Mouse (Mus musculus) mesoderm, embryonic 11.5 days (tissue): Measurements from ENCODE around the gene Gp1ba.
A peak's percentile ranks its signal among the peaks of the same experiment; 100 is the strongest.

Experiments used
- DNase-seq: peaks from one replicate; pipeline ENCODE4 v3.0.0-alpha.2; 2012; ENCODE audit warnings: low read depth, low spot score

Gp1ba gene

DNA sequence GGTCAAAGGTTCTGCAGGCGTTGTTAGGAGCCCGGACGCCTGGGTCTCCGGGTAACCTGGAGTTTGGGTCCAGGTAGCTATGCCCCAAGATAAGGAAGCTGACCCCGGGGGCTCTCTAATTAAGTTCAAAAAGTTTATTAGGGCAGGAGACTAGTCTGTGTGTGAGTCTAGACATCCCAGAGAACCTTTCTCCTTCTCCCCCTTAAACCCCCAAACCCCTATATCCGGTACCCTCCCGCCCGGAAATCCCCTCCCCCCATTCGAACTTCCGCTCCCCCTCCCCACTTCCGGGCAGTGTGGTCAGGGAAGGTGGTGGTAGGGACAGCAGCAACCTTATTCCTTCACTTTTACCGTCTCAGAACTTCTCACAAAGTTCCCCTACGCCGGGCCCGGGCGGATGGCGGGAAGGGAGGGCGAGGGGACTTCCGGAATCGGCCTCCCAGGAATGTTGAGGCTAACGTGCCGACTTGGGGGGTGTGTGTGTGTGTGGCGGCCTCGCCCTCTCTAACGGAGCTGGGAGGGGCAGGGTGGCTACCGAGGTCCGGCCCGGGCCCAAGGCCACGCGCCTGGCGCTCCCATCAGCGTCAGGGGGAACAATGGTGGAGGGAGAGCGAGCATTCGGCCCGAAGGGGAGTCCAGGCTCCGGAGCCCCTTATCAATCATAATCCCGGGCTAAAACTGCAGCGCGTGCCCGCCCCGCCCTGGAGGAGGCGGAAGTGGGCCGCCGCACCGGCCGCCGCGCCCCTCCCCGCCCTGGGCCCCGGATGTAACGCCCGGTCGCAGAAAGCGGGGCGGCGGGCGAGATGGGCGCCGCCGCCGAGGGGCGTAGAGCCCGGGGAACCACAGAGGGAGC lies 14.6 kb downstream of the Gp1ba start:
- peak; percentile 75 for DNase-seq

DNA sequence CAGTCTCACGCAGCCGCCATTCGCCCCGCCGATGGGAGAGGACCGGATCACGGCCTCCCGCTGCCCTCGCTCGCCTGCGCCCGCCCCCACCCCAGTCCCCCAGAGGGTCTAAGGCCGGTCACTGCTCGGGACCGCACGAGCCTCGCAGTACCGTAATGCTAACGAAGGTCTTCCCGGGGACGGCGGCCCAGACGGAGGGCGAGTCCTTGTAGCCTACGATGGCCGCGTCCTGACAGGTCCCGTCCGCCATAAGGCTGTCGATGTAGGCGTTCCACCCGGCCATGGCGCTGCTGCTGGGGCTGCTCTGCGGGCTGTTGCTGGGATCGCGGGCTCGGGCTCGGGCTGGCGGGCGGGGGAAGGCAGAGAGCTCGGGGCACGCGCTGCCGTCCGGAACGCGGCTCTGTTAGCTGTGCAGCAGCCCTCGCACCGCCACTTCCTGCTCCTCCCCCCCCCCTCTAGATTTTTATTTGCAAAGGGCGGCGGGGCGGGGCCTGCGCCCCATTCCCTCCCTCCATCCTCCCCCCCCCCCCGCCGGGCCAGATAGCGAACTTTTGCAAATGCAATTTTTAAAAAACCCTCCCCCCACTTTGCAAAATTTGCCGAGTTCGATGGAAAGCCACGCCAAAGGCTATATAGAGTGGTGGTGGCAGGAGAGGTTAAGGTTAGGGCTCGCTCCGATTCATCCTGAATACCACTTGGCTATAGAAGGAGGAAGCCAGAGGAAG lies 15.4 kb downstream of the Gp1ba start, which contains the start of gene Pfn1:
Gene Pfn1, minus strand, starts transcription at position 447 of the 725 bp plus-strand sequence.
- peak; percentile 82 for DNase-seq

DNA sequence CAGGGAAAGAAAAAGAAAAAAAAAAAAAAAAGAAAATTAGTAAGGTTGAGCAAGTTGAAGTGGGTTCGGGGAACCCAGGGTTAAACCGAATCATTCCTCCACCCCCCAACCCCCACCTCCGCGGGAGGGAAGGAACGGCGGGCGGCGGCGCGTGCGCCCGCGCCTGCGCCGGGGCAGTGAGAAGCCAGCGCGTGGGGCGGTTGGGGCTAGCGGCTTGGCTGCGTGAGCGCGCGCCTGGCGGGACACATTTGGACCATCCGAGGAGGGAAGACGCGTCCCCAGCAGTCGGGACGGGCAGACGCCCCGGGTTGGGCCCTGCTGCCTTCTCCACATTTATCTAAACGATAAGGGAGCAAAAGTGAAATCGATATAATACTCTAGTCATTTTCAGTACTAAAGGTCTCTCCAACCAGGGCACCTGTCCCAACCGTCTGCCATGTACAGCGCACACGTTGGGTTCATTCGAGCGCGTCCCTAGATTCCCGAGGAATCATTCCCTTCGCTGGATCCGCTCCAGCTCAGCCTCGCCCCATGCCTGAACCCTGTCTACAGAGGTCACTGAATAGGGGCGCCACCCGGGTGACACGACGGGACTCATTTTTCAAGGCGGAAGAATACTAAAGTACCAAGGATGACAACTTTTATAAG lies 16.1 kb downstream of the Gp1ba start:
- DNase-seq = peak; percentile 86

DNA sequence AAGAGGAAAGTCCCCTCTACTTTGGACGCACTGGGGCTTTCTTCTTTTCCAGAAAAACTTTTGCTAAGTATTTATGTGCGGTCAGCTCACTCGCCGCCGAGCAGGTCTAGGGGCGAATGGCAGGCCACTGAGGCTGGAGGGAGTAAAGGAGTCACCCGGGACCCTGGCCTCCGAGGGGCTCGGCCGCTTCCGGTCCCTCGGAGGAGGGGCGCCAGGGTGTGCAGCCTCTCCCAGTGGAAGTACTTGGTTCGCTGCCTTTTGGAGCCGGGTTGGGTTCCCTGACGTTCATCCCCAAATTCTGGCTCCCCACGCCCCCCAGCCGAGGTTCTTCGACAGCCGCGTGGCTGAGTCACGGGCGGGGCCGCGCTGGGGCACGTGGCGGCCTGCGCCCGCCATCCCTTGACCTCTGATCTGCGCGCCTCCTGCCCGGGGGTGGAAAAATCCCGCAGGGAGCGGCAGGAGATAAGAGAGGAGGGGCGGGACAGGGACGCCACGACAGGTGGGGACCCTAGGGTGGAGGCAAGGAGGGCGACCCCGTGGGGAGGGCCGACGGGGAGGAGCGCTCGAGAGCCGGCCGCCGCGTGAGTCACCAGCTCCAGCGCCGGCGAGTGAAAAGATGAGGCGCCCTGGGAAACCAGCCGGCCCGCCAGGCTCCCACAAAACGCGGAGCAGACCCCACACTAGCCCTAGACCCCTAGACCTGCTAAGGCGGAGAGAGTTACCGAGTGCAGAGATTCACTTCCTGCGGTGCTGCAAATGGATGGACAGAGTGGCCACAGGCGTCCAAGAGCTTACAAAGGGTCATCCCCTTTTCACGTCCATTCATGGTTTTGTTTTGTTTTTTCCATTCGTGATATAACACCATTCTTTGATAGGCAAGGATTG lies 16.9 kb downstream of the Gp1ba start:
- DNase-seq = peak; percentile 54

DNA sequence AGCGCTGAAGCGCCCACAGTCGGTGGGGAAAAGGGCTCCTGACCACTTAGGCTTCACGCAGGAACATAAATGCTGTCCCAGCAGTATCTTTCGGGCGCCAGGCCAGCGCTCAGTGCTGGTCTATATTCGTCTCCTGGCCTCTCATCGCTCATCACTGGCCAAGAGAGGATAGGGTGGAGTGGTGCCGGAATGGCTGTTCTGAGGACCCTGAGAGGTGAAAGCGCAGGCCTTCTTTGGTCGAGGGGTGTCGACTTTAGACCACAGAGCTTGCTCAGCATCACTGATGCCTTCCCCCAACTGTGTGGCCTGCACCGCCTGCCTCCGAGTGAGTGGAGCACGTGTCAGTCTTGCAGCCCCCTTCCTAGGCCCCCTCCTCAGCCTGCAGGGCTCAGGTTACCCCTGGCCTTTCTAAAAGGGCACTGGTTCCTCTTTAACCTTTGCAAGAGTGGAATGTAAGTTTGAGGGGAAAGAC lies 17.6 kb downstream of the Gp1ba start:
- DNase-seq = peak; percentile 64

DNA sequence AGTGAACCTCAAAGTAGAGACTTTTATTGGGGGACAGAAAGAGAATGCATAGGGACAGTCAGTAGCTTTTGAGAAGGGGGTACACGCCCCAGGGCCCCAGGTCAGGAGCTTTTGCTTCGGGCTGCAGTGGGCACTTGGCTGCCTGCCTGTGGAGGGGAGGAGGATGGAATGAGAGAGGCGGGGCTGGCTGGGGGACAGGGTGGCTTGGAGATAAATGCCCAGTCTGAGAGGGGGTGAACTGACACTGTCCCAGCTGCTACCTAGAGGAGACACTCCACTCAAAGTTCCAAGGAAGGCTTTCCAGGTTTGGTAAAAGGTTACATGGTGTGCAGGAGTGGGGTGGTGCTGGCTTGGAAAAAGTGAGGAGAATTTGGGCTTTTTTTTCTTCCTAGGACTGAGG lies 18.0 kb downstream of the Gp1ba start, which contains the start of gene Eno3:
Gene Eno3, plus strand, starts transcription at position 239 of the 400 bp plus-strand sequence.
- peak; percentile 21 for DNase-seq

DNA sequence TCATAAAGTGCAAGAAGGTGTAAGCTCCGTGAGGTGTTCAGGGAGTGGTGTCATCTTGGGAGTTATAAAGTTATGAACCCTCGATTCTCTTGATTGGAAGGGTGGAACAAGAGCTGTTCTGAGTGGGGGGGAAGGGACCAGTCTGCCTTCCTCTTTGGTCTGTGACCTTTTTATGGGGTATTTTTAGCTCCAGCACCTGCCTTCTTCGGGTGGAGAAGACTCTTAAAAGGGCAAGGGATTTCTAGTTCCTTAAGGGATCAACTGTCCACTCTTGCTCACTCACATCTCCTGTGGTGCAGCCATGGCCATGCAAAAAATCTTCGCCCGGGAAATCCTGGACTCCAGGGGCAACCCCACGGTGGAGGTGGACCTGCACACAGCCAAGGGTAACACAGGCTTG lies 18.7 kb downstream of the Gp1ba start:
- DNase-seq = no peak

DNA sequence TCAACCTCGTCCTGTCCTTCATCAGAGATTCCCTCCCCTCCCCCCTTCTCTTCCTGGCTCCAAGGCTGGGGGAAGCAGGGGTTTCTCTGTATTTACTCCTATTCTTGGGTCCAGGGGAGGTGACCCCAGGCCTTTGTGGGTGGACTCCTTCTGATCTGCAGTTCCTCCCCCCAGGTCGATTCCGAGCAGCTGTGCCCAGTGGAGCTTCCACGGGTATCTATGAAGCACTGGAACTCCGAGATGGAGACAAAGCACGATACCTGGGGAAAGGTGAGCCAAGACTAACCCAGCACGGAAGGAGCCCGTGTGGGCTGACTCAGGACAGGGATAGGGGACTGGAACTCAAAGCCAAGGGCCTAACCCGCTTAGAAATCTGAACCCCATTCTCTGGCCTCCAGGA lies 19.1 kb downstream of the Gp1ba start:
- DNase-seq = no peak

DNA sequence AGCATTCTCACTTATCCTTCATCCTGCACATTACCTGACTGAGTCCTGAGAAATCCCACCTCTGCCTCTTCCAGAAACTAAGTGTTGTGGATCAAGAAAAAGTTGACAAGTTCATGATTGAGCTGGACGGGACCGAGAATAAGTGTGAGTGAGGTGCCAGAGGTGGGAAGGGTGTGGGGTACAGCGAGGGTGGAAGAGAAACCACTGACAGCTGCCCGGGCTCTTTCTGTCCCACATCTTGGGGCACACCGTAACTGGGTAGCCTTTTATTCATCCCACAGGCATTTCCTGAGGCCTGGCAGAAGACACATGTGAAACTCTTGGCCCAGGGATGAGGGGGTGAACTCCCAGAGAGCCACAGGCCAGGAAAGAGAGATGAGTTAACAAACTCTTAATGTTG lies 19.6 kb downstream of the Gp1ba start:
- no peak for DNase-seq

DNA sequence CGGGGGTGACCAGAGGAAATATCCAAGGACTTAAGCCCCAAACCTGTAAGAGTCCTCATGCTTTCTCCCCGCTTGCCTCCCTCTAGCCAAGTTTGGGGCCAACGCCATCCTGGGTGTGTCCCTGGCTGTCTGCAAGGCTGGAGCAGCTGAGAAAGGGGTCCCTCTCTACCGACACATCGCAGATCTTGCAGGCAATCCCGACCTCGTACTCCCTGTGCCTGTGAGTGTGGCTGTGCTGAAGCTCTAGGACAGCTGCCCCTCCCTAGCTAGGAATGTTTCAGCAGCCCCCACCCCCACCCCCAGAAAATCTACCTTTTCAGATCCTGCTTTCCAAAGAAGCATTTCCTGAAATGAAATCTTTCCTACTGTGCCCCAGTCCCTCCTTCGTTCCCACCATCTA lies 20.0 kb downstream of the Gp1ba start:
- no peak for DNase-seq

DNA sequence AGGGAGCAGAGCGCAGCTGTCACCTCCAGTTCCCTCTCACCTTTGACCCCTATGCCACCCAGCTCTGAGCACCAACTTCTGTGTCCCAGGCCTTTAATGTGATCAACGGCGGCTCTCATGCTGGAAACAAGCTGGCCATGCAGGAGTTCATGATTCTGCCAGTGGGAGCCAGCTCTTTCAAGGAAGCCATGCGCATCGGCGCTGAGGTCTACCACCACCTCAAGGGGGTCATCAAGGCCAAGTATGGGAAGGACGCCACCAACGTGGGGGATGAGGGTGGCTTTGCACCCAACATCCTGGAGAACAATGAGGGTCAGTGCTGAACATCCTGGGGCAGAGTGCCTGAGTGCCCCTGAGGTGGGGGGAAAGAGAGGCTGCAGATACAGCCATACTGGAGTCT lies 21.6 kb downstream of the Gp1ba start:
- DNase-seq = no peak

DNA sequence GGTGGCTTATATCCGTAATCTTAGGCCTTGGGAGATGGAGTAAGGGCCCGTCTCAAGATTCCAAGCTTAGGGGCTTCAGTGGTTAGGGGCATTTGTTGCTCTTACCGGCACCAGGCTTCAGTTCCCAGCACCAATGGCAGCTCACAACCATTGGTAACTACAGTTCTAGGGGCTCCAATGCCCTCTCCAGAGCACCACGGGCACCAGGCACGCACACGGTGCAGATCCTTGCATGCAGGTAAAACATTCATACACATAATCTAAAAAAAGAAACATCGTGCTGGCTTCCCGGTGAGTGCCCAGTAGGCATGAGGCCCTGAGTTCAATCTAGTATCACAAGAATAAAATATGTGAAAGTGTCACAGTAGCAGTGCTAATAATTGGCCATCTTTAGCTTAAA lies 24.2 kb downstream of the Gp1ba start:
- no peak for DNase-seq

DNA sequence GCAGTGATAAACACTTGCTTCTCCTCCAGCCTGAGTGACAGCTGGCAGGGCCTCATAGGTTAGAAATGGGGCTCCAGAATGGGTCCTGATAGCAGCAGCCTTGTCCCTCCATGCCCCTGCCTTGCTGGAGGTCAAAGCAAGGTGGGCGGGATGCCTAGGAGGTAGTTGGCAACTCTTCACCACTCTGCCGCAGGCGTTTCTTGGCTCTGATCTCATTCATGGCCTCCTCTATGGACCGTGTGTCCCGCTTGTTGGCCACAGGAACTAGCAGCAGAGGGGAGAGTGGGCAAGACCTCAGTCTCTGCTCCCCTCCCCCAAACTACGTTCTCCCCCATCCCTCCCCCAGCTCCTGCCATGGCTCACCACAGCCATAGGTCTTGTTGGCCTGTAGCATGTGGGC lies 25.0 kb downstream of the Gp1ba start:
- no peak for DNase-seq

DNA sequence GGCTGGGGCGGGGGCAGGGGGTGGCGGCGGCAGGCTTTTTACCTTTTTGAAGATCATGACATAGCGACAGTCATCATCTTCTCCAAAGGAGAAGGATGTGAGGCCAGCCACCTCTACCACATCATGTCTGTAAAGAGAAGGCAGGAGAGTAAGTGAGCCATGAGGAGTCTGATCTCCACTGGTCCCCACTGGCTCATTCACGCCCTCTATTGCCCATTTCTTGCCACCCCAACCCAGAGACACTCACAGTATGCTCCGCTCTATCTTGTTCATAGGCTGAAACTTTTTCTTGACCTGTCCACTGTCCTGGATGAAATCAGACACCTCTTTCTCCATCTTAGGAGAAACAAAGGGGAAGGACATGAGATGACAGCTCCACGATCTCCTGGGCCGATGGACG lies 25.8 kb downstream of the Gp1ba start:
- no peak for DNase-seq

DNA sequence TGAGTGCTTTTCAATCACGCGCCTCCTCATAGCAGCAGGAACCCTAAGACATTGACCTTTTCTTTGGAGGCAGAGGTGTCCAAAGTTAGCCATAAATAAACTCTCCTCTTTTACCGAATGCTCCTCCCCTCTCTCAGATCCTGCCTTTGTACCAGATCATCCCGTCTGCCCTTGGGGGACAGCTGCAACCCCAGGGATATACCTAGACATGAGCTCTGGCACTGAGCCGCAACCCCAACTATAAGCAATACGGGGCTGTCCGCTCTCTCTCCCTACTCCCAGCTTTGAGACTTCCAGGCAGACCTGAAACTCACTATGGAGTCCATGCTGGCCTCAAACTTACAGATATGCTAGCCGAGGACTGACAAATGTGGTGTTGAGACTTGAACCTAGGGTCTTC lies 27.8 kb downstream of the Gp1ba start:
- no peak for DNase-seq

DNA sequence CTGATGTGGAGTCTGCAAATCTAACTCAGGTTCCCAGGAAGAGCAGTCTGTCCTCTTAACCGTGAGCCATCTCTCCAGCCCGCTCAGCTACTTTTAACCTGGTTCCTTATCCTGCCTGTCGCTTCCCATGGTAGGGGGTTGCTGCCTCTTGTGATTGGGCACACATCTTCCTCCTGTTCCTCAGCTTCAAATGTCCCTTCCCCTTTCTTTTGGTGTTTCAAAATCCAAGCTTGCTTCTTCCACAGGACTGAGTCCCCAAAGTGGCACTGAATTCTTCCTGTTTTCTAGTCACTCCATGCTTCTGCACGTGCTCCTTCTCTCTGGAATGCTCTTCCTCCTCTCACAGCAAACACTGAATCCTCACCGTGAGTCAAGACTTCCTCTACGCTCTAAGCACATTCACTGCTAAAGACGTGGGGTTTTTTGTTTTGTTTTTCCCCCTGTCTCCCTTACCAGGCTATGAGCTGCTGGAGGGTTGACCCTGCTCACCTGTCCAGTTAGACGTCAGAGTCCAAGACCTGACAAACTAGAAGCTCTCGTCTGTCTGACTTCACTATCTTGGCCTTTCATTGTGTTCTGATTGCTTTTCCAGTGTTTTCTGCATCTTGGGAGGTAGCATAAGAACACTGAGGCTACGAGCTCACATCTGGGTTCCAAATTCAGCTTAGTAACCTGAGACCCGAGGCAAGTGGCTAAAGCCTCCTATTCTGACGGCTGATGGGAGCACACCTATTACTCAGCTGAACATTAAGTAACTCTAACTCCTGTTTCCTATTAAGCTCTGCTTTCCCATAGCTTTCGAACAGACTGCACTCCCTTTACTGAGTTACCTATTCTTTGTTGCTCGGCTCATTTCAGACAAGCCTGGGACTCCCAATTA lies 28.6 kb downstream of the Gp1ba start:
- DNase-seq = no peak

DNA sequence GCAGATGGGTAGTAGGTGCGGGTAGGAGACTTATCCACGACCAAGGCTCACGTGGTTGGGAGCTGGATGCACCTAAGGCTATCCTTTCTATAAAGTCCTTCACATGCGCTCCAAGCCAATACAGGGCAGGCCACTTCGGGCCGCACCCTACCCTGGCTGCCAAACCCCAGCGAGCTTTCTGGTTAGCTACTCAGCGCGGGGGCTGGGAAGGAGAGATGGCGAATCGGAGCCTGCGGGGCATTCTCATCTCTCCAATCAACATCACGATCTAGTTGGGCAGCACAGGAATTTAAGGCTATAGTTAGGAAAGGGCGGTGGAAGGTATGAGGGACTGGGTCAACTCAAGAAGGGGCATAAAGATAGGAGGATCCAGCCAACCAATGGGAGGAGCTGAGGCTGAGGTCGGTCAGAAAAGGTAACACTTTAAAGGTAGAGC lies 29.4 kb downstream of the Gp1ba start:
- no peak for DNase-seq

DNA sequence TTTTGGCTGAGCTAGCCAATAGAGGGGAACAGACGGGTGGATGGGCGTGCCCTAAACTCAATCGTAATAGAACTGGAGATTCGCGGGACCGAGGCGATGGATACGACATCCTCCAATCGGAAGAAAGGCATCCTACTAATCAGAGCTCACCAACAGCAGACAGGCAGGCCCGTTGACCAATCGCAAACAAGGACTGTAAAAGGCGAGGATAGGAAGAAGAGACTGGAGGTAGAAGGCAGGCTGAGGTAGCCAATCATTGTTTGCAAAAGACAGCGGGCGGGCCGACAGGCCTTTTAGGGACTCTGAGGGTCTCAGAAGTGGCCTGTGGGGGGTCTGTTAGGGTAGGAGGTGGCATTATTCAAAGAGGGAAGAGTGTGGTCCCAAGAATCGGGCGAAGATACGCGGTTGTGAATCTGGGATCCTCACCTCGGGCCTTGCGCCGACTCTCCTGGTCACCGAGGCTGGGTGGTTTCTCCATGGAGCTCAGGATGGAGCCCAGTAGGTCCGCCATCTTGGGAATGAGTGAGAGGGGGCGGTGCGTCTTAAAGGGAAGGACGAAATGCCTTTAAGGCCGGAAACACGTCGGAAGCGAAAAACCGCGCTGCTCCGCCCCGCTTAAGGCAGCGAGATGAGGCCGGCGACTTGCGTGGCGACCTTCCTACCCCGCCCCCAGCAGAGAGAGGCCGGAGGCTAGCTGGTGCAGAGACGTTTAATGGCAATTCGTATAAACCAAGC lies 30.0 kb downstream of the Gp1ba start, which contains the start of gene Spag7:
Gene Spag7, minus strand, starts transcription at position 646 of the 735 bp plus-strand sequence.
- peak; percentile 99 for DNase-seq

DNA sequence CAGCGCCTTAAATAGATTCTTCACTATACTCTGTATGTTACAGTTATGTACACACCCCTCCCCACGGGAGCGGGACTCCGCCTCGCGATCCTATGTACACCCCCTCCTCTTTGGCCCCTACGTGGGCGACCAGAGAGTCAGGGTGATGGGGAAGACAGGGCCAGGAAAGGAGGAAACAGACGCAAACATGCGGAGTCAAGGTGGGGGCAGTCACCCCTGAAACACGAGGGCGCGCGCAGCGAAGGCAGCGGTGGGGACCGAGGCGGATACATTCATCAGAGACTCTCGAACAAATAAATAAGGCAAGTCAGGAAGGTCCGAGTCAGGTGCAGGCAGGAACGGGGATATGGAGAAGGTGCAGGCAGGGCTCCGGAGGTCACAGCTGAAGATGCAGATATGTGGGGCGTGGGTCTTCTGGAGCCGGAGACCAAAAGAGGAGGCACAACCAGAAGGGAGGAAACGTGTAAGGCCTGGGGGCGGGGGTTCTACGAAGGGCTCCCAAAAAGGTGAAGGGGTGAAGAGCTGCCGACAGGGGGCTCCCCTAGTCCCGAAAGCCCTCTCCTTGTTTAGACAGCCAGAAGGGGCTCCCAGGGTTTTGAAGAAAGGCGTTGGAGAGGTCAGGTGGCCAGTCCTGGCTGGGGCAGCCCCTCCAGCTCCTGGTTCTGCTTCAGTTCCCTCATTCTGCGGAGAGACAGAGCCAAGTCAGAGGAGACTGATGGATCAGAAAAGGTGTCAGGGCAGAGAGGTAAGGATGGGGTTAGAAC lies 30.8 kb downstream of the Gp1ba start:
- DNase-seq = peak; percentile 83
